Comparison of ENCODE assay signal across 9 mouse cellular contexts in genomic region chr6:125385066-125385974, GRCm38 (mm10). TPM values are rescaled to one million over a fixed set of nuclear protein-coding genes. Genes with fewer than 3 reads are reported as not detected.
A peak's percentile ranks its signal among the peaks of the same experiment; 100 is the strongest.
DNase-seq lines count a peak whose midpoint lies in the region; ATAC-seq and TF ChIP-seq lines count a peak whose summit lies in the region.
"Had no signal": no experiment of that assay in that cellular context is flagged by ENCODE, and none has a peak within 500 bp of the region (broad histone marks: within the 10 kb centered on the region; RNA-seq: fewer than 3 reads in every experiment).

No protein-coding gene starts in this region.

- no peak overlapping the region for H3K4me2 ChIP-seq in hindbrain, postnatal 0 days (ENCODE audit: low read depth, low read length)
- no peak overlapping the region for H3K4me2 ChIP-seq in hindbrain, embryonic 16.5 days (ENCODE audit: low read length)

- TF ChIP-seq CTCF in hindbrain, postnatal 0 days (IDR thresholded peaks at IDR 0.05; ENCODE audit: low read depth), result peak; percentile 62

- 65% methylated on average over 11 of the region's 11 CpGs for WGBS in hindbrain, postnatal 0 days
- 67% methylated on average over 11 of the region's 11 CpGs for WGBS in hindbrain, embryonic 16.5 days

- peak; percentile 52 for DNase-seq in hindbrain, postnatal 0 days (ENCODE audit: low spot score)
- DNase-seq in A20 (ENCODE audit: low read depth, low spot score) (peak; percentile 20), ES-E14 (ENCODE audit: low read depth, low spot score) (no peak)
- peak; percentile 63 for DNase-seq in lung, postnatal 10 days
- DNase-seq in layer of hippocampus, postnatal 14 days (ENCODE audit: low spot score in 2 of 2), result no peak
- no peak for DNase-seq in layer of hippocampus, adult 11-12 months (ENCODE audit: low spot score)
- no peak for DNase-seq in adrenal gland, postnatal 36 days

- H3K4me3 ChIP-seq in hindbrain, postnatal 0 days (ENCODE audit: low read length), result no peak overlapping the region
- H3K4me3 ChIP-seq in hindbrain, embryonic 16.5 days (ENCODE audit: low read length), result no peak overlapping the region
- H3K4me3 ChIP-seq in ES-E14 (ENCODE audit: insufficient read depth in 1 of 2, low read depth in 1 of 2, low read length in 2 of 2, poor library complexity in 1 of 2, severe bottlenecking in 1 of 2), result no peak overlapping the region; a peak in 1 of 4 replicates

- ATAC-seq in hindbrain, postnatal 0 days, result no peak
- ATAC-seq in hindbrain, embryonic 16.5 days, result no peak

- no peak overlapping the region for H3K9ac ChIP-seq in hindbrain, postnatal 0 days (replicated peaks; ENCODE audit: low read length)
- no peak overlapping the region for H3K9ac ChIP-seq in hindbrain, embryonic 16.5 days (ENCODE audit: low read depth, low read length)
- H3K9ac ChIP-seq in ES-E14 (ENCODE audit: insufficient read depth, low read depth, low read length, poor library complexity, severe bottlenecking), result no peak overlapping the region

- no peaks in the 10 kb centered on the region for H3K4me1 ChIP-seq in hindbrain, postnatal 0 days (ENCODE audit: insufficient read depth, low read length)
- H3K4me1 ChIP-seq in hindbrain, embryonic 16.5 days (ENCODE audit: control insufficient read depth, insufficient read depth, low read depth, low read length), result peaks cover 3% of the 10 kb centered on the region
- peaks cover 2 to 11% of the 10 kb centered on the region in 2 experiments; a peak in 1 of 4 replicates for H3K4me1 ChIP-seq in ES-E14 (ENCODE audit: control insufficient read depth in 2 of 2, insufficient read depth in 2 of 2, low read length in 2 of 2, poor library complexity in 1 of 2)

- no peaks in the 10 kb centered on the region for H3K36me3 ChIP-seq in hindbrain, postnatal 0 days (ENCODE audit: insufficient read depth, low read length)
- no peaks in the 10 kb centered on the region for H3K36me3 ChIP-seq in hindbrain, embryonic 16.5 days (ENCODE audit: control insufficient read depth, insufficient read depth, low read length)
- no peaks in the 10 kb centered on the region for H3K36me3 ChIP-seq in ES-E14 (ENCODE audit: control insufficient read depth, insufficient read depth, low read length, poor library complexity, severe bottlenecking)

- H3K9me3 ChIP-seq in hindbrain, postnatal 0 days (ENCODE audit: low read length), result no peaks in the 10 kb centered on the region
- H3K9me3 ChIP-seq in hindbrain, embryonic 16.5 days (ENCODE audit: control insufficient read depth, low read length), result no peaks in the 10 kb centered on the region
- H3K9me3 ChIP-seq in ES-E14 (ENCODE audit: control insufficient read depth, insufficient read depth, low read depth, low read length), result no peaks in the 10 kb centered on the region

- no peak overlapping the region for H3K27ac ChIP-seq in hindbrain, postnatal 0 days
- H3K27ac ChIP-seq in hindbrain, embryonic 16.5 days (ENCODE audit: low read depth, low read length), result no peak overlapping the region
- H3K27ac ChIP-seq in ES-E14 (ENCODE audit: insufficient read depth, low read depth, low read length, poor library complexity, severe bottlenecking), result no peak overlapping the region

- peaks cover 5% of the 10 kb centered on the region; the same call in 1 of the 2 replicates for H3K27me3 ChIP-seq in hindbrain, postnatal 0 days (ENCODE audit: insufficient read depth, low read length)
- peaks cover 10% of the 10 kb centered on the region; the same call in 1 of the 2 replicates for H3K27me3 ChIP-seq in hindbrain, embryonic 16.5 days (replicated peaks; ENCODE audit: control insufficient read depth, insufficient read depth, low read length)

- in situ Hi-C loops in ES-E14 (cut with MboI; ENCODE audit: low sequenced_read_pairs in 2 of 2, unreplicated experiment in 2 of 2), result no loop called here

TF ChIP-seq in ES-E14, 5 proteins besides CTCF, POLR2A, EP300 and RAD21:
- TF ChIP-seq ZNF384 (IDR thresholded peaks at IDR 0.05; ENCODE audit: low read depth, low read length) (no peak), ZC3H11A (IDR thresholded peaks at IDR 0.05; ENCODE audit: borderline replicate concordance, low read depth, low read length) (peak; percentile 21; the same call in 1 of the 2 replicates)

RNA-seq across cellular contexts. Expression of gene Plekhg6, which starts 4.7 kb away (rescaled TPM):
- 0.68 and 0.86 TPM in 2 replicates for total RNA-seq in hindbrain, postnatal 0 days (2014; rRNA removed)
- polyA plus RNA-seq in hindbrain, postnatal 0 days (2015; fragmentation: Nextera tagmentation; extraction: Ambion mirVana), result 0.32 and 0.74 TPM in 2 replicates
- polyA plus RNA-seq in hindbrain, embryonic 16.5 days (2015; fragmentation: Nextera tagmentation; extraction: Ambion mirVana), result 0.30 and 0.41 TPM in 2 replicates
- 1.1 and 1.5 TPM in 2 replicates for total RNA-seq in ES-E14 (2012; rRNA removed)
- not detected for total RNA-seq in layer of hippocampus, postnatal 14 days (2021)
- under 1 TPM in 1 of 2 experiments, not detected in 1; 0.36 TPM for total RNA-seq in adrenal gland, postnatal 36 days (2021)
- total RNA-seq: heart, adult 18-20 months had no signal

RNA-seq across cellular contexts. Expression of gene Tnfrsf1a, which starts 36.2 kb away (rescaled TPM):
- 12.2 and 18.0 TPM in 2 replicates for total RNA-seq in hindbrain, postnatal 0 days (2014; rRNA removed)
- polyA plus RNA-seq in hindbrain, postnatal 0 days (2015; fragmentation: Nextera tagmentation; extraction: Ambion mirVana), result 15.5 and 16.3 TPM in 2 replicates
- polyA plus RNA-seq in hindbrain, embryonic 16.5 days (2015; fragmentation: Nextera tagmentation; extraction: Ambion mirVana), result 15.1 and 18.3 TPM in 2 replicates
- 6.1 and 7.7 TPM in 2 replicates for total RNA-seq in ES-E14 (2012; rRNA removed)
- total RNA-seq in layer of hippocampus, postnatal 14 days (2021), result 10 to 100 TPM; 12.8 to 15.2 TPM
- 100 to 1,000 TPM; 242 to 262 TPM for total RNA-seq in adrenal gland, postnatal 36 days (2021)

Comparison
In these comparisons a context has a peak if more than half of its experiments do, and no peak if none do; other contexts are left out.
1. DNase-seq: peak in hindbrain, postnatal 0 days (single experiment), A20 (single experiment) and lung, postnatal 10 days (single experiment); none in ES-E14 (single experiment), layer of hippocampus, postnatal 14 days (0 of 2), layer of hippocampus, adult 11-12 months (single experiment) and adrenal gland, postnatal 36 days (0 of 2).
2. RNA of gene Tnfrsf1a, which starts 36.2 kb away (total RNA-seq): 242 to 262 TPM in adrenal gland, postnatal 36 days; 12.2 to 18.0 TPM in hindbrain, postnatal 0 days, 12.8 to 15.2 TPM in layer of hippocampus, postnatal 14 days and 6.1 to 7.7 TPM in ES-E14; every median in the first group is over 10 times any median in the second.